Mouse (Mus musculus) duodenum, adult 2 months (tissue): Measurements from ENCODE around the gene Cypt4. TPM values are rescaled to one million over a fixed set of nuclear protein-coding genes. Genes with fewer than 3 reads are reported as not detected.

Source experiments
- polyA plus RNA-seq: library from polyadenylated mRNA; depleted of rRNA; stranded (reverse); fragments of >200 nt; gene quantifications from 2 replicates; pipeline ENCODE4 v1.2.3, GENCODE M21; 2012; ENCODE audit warnings: low replicate concordance; rRNA removed

The Cypt4 gene
- not detected in 2 replicates for polyA plus RNA-seq

DNA sequence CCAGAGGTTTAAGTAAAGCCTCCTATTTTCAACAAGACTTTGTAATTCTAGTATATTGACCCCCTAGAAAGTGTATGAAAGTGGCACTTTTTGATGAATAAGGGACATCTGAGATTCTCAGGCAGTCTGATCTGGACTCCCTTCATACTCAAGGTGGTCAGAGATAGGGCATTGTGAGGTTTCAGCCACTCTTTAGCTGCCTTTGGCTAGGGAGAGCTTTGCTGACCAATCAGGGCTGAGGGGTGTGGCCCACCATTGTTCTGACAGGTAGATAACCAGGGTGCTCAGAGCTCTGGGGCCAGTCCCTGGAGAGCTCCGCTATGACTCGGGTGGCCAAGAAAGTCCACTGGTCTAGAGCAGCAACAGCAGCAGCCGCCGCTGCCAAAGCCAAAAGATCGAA is at the start of gene Cypt4:
TSS of gene Cypt4 (plus strand) at position 301 of the 400 bp plus-strand sequence.

Other genes with a start within 250 kb of the Cypt4 start
- 0.85 and 1.9 TPM in 2 replicates for gene Dpy19l1, start 122.1 kb upstream of the Cypt4 start, polyA plus RNA-seq
- gene Dpy19l2, start 71.1 kb downstream of the Cypt4 start, polyA plus RNA-seq = not detected in 2 replicates
- gene Tbx20, start 149.1 kb downstream of the Cypt4 start, polyA plus RNA-seq = not detected in 2 replicates